Mouse (Mus musculus): ENCODE measurements at regions not wholly inside any gene's neighbourhood (a gene's known extent, or its start where the extent isn't known, plus 50 kb on each side); places are given as distances from the start of the nearest gene placed in this dataset.

DNA sequence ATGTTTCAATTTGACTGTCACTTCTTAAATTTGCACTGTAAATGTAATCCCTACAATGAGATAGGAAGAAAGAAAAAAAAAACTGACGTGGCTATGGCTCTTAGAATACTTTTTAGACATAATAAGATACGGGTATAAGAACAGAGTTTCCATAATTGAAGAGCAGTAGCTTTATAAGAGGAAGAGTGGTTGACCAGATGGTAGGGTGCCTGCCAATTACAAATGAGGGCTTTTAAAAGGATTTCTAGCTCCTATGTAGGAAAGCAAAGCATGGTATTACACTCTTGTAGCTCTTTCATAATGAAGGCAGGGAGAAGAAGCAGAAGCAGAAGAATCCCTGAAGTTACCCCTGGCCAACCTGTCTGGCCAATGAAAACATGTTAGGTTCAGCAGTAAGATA, 239.7 kb upstream of the Car10 start:
- no peak for DNase-seq

DNA sequence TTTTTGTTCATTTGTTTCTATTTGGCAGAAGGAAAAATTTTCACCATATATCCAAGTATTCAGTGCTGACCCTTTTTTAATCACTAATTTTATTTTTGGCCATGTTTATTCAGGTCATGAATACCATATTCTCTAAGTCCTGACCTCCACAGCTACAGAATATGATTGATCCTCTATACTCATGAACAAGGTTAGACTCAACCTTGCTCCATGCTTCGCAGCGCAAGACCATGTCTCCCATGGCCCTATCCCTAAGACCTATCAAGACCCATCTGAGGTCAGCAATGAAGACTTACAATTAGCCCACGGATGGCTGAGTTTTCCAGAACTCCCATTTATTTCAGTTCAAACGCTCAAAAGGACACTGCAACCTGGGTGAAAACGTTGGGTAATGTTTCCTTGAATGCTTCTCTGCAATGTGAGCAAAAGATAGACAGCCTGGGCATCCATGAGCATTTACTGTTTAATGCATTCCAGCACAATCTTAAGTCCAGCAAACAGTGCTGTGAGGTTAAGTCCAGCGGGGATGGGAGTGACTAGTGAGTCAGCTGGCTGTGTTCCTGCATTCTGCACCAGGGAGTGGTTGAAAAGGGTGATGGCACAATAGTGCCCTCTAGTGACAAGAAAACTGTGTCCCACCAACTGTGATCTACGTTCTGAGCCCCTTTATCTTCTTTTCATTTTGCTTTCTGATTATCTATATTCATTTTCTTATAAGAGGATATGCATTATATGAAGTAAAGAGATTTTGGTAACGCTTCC, 208.0 kb upstream of the Car10 start:
- DNase-seq: peak; percentile 49

DNA sequence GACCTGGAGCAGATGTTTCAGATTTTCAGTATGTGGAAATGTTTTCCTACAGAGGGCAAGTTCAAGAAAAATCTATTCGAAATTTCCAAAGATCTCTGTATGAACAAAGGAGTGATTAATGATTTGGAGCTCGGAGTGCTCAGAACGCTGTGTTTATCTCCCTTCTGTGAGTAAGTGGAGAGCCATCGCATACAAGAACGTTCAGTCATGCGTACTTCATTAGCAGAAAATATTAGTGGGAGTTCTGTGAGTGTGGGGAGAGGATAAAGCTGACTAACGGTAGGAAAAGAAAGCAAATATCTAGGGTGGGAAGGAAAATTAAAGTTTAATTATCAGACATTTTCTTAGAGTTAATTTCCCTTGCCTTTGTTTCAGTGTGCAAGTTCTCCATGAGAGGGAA, 198.5 kb upstream of the Car10 start:
- no peak for DNase-seq

Measured in right cerebral cortex, postnatal 4 days (tissue).